Mouse (Mus musculus) midbrain, embryonic 11.5 days (tissue): ENCODE results near the gene Kdm2b. TPM values are rescaled to one million over a fixed set of nuclear protein-coding genes. Genes with fewer than 3 reads are reported as not detected.

Source experiments
- ATAC-seq: fragments of 200-750 bp; cut with Nextera tagmentation; 2 replicates; pipeline ENCODE4 v1.8.0; 2017; ENCODE audit warnings: moderate TSS enrichment, moderate library complexity; ENCODE audit not compliant: low FRiP score
- DNase-seq: peaks from one replicate; pipeline ENCODE4 v3.0.0; 2015; ENCODE audit warnings: low spot score; ENCODE audit errors: missing footprints
- H3K27ac ChIP-seq: fragments of 300-500 bp; sonication (generic); 2 replicates; pipeline ENCODE4 v1.5.1; 2014; ENCODE audit warnings: low read depth, low read length
- H3K27me3 ChIP-seq: fragments of 300-500 bp; sonication (generic); 2 replicates; pipeline ENCODE4 v1.6.1; 2014; ENCODE audit warnings: mild to moderate bottlenecking, low read length, moderate library complexity, mixed read lengths; ENCODE audit not compliant: control insufficient read depth, insufficient read depth
- H3K36me3 ChIP-seq: fragments of 300-500 bp; sonication (generic); 2 replicates; pipeline ENCODE4 v1.6.1; 2014; ENCODE audit warnings: mild to moderate bottlenecking, low read length, moderate library complexity, mixed read lengths; ENCODE audit not compliant: control insufficient read depth, insufficient read depth
- H3K4me1 ChIP-seq: fragments of 300-500 bp; sonication (generic); 2 replicates; pipeline ENCODE4 v1.6.1; 2014; ENCODE audit warnings: low read length; ENCODE audit not compliant: control insufficient read depth, insufficient read depth
- H3K4me2 ChIP-seq: fragments of 300-500 bp; sonication (generic); 2 replicates; pipeline ENCODE4 v1.6.1; 2014; ENCODE audit warnings: mild to moderate bottlenecking, moderate library complexity
- H3K4me3 ChIP-seq: fragments of 300-500 bp; sonication (generic); 2 replicates; pipeline ENCODE4 v1.5.1; 2014; ENCODE audit warnings: low read depth, low read length
- H3K9ac ChIP-seq: fragments of 300-500 bp; sonication (generic); 2 replicates; pipeline ENCODE4 v1.6.1; 2014; ENCODE audit warnings: low read length
- H3K9me3 ChIP-seq: fragments of 300-500 bp; sonication (generic); 2 replicates; pipeline ENCODE4 v1.6.1; 2016; ENCODE audit warnings: low read length; ENCODE audit not compliant: control insufficient read depth
- WGBS: fragments of 180-500 bp; shearing (Covaris S2); extraction: QIAGEN DNeasy Blood & Tissue Kit; methylation state at CpG from one replicate; pipeline ENCODE4 v1.1.7; 2014; 5-methylcytosine and 5-hydroxymethylcytosine counted together
- polyA plus RNA-seq: library from polyadenylated mRNA; unstranded; fragments of >200 nt; fragmentation: Nextera tagmentation; extraction: Ambion mirVana; gene quantifications from 2 replicates; pipeline ENCODE4 v1.2.1, GENCODE M21; 2014

The Kdm2b gene
- polyA plus RNA-seq, 1 experiment from 2014 or later: 62.4 TPM

GRCm38 (mm10) chr5:123014753-123015701 lies 25.4 kb upstream of the Kdm2b start, which contains the start of gene Orai1:
Gene Orai1 (plus strand): TSS chr5:123015074.
- no peaks in the 10 kb centered on the region for H3K27me3 ChIP-seq
- no peaks in the 10 kb centered on the region for H3K36me3 ChIP-seq
- ATAC-seq (peak; percentile 93), DNase-seq (peak; percentile 100)
- peak within 1 kb of the TSS; percentile 82 for H3K4me2 ChIP-seq
- WGBS: under 1% methylated on average over 81 of the region's 106 CpGs
- no peaks in the 10 kb centered on the region for H3K9me3 ChIP-seq
- peaks cover 24% of the 10 kb centered on the region for H3K4me1 ChIP-seq
- peak within 1 kb of the TSS; percentile 74 for H3K4me3 ChIP-seq
- H3K9ac ChIP-seq: peak within 1 kb of the TSS; percentile 79
- peak within 1 kb of the TSS; percentile 86 for H3K27ac ChIP-seq

- Histone ChIP-seq H3K4me1 (peaks cover 15% of the 10 kb centered on the region), H3K9me3 (no peaks in the 10 kb centered on the region), H3K27ac (no peak overlapping the region), H3K27me3 (no peaks in the 10 kb centered on the region), H3K4me3 (no peak overlapping the region), H3K9ac (no peak overlapping the region), H3K36me3 (no peaks in the 10 kb centered on the region), H3K4me2 (no peak overlapping the region)
- WGBS: 63% methylated on average over 9 of the region's 9 CpGs
- DNase-seq (peak; percentile 95), ATAC-seq (no peak)
Measured at GRCm38 (mm10) chr5:123013599-123014315, 24.1 kb upstream of the Kdm2b start.

- DNase-seq: no peak
- H3K36me3 ChIP-seq: no peaks in the 10 kb centered on the region
- H3K27ac ChIP-seq: no peak overlapping the region
- peaks cover 15% of the 10 kb centered on the region for H3K4me1 ChIP-seq
- no peak overlapping the region for H3K9ac ChIP-seq
- no peaks in the 10 kb centered on the region for H3K27me3 ChIP-seq
- no peak for ATAC-seq
- H3K9me3 ChIP-seq: no peaks in the 10 kb centered on the region
- no peak overlapping the region for H3K4me2 ChIP-seq
- 96% methylated on average over 9 of the region's 9 CpGs for WGBS
- no peak overlapping the region for H3K4me3 ChIP-seq
Measured at GRCm38 (mm10) chr5:123011705-123012104, 22.1 kb upstream of the Kdm2b start.

- no peak overlapping the region for H3K4me3 ChIP-seq
- 94% methylated on average over 6 of the region's 6 CpGs for WGBS
- H3K9me3 ChIP-seq: no peaks in the 10 kb centered on the region
- no peak for DNase-seq
- peaks cover 8% of the 10 kb centered on the region for H3K4me1 ChIP-seq
- H3K36me3 ChIP-seq: no peaks in the 10 kb centered on the region
- H3K27me3 ChIP-seq: no peaks in the 10 kb centered on the region
- no peak overlapping the region for H3K4me2 ChIP-seq
- H3K27ac ChIP-seq: no peak overlapping the region
- H3K9ac ChIP-seq: no peak overlapping the region
- ATAC-seq: no peak
Measured at GRCm38 (mm10) chr5:123010806-123011205, 21.2 kb upstream of the Kdm2b start.

GRCm38 (mm10) chr5:123009873-123010272 lies 20.2 kb upstream of the Kdm2b start:
- ATAC-seq: no peak
- H3K9me3 ChIP-seq: no peaks in the 10 kb centered on the region
- 90% methylated on average over 11 of the region's 11 CpGs for WGBS
- peaks cover 3% of the 10 kb centered on the region for H3K4me1 ChIP-seq
- no peak overlapping the region for H3K4me3 ChIP-seq
- H3K9ac ChIP-seq: no peak overlapping the region
- no peak for DNase-seq
- H3K27me3 ChIP-seq: no peaks in the 10 kb centered on the region
- H3K4me2 ChIP-seq: no peak overlapping the region
- H3K27ac ChIP-seq: no peak overlapping the region
- H3K36me3 ChIP-seq: no peaks in the 10 kb centered on the region

- no peak overlapping the region for H3K27ac ChIP-seq
- ATAC-seq (no peak), DNase-seq (no peak)
- no peak overlapping the region for H3K4me3 ChIP-seq
- H3K4me2 ChIP-seq: no peak overlapping the region
- H3K27me3 ChIP-seq: no peaks in the 10 kb centered on the region
- 80% methylated on average over 7 of the region's 7 CpGs for WGBS
- no peaks in the 10 kb centered on the region for H3K36me3 ChIP-seq
- H3K9me3 ChIP-seq: no peaks in the 10 kb centered on the region
- H3K4me1 ChIP-seq: no peaks in the 10 kb centered on the region
- no peak overlapping the region for H3K9ac ChIP-seq
Measured at GRCm38 (mm10) chr5:123008877-123009493, 19.4 kb upstream of the Kdm2b start.

GRCm38 (mm10) chr5:123005716-123006592 lies 16.3 kb upstream of the Kdm2b start:
- no peak overlapping the region for H3K4me3 ChIP-seq
- DNase-seq (no peak), ATAC-seq (no peak)
- H3K9me3 ChIP-seq: no peaks in the 10 kb centered on the region
- H3K4me1 ChIP-seq: peaks cover 4% of the 10 kb centered on the region; the same call in 1 of the 2 replicates
- no peak overlapping the region for H3K4me2 ChIP-seq
- no peaks in the 10 kb centered on the region for H3K36me3 ChIP-seq
- no peak overlapping the region for H3K9ac ChIP-seq
- H3K27ac ChIP-seq: no peak overlapping the region
- no peaks in the 10 kb centered on the region for H3K27me3 ChIP-seq
- WGBS: 67% methylated on average over 19 of the region's 19 CpGs

GRCm38 (mm10) chr5:123000901-123001300 lies 11.3 kb upstream of the Kdm2b start:
- Histone ChIP-seq H3K36me3 (no peaks in the 10 kb centered on the region), H3K4me2 (no peak overlapping the region), H3K27ac (no peak overlapping the region), H3K27me3 (no peaks in the 10 kb centered on the region), H3K9me3 (no peaks in the 10 kb centered on the region), H3K4me1 (peaks cover 4% of the 10 kb centered on the region; the same call in 1 of the 2 replicates), H3K9ac (no peak overlapping the region), H3K4me3 (no peak overlapping the region)
- ATAC-seq (no peak), DNase-seq (no peak)
- WGBS: 60% methylated on average over 1 of the region's 1 CpGs
